Comparison of ENCODE assay signal across 8 mouse cellular contexts in the genomic region with DNA sequence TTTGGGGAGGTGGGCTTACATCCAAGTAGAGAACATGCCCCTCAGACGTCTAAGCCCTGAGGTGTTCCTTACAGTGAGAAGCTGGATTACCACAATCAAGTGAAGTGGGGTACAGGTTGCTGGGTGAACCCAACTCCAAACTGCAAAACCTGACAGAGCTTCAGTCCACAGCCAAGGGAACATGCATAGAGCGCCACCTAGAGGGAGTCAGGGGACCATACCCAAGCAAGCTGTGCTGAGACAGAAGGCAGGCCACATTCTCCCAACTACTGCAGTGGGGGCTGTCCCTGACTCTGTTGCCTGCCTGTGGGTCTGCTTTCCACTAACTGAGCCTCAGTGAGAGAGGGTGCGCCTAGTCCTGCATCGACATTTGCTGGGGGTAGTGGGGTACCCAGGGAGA. TPM values are rescaled to one million over a fixed set of nuclear protein-coding genes. Genes with fewer than 3 reads are reported as not detected.
A peak's percentile ranks its signal among the peaks of the same experiment; 100 is the strongest.
DNase-seq lines count a peak whose midpoint lies in the region; ATAC-seq and TF ChIP-seq lines count a peak whose summit lies in the region.

No protein-coding gene starts in this region.

- 15% methylated on average over 4 of the region's 4 CpGs for WGBS in cerebellum, adult 2 months
- WGBS in forebrain, embryonic 15.5 days = 17% methylated on average over 4 of the region's 4 CpGs
- 34% methylated on average over 4 of the region's 4 CpGs for WGBS in hindbrain, embryonic 12.5 days
- WGBS in lung, postnatal 0 days = 34% methylated on average over 4 of the region's 4 CpGs

- peak; percentile 36 for ATAC-seq in forebrain, embryonic 15.5 days (replicated peaks)
- peak; percentile 38; the same call in 1 of the 2 replicates for ATAC-seq in hindbrain, embryonic 12.5 days (ENCODE audit: low FRiP score)
- peak; percentile 75 for ATAC-seq in lung, postnatal 0 days

- TF ChIP-seq POLR2A in cerebellum, adult 2 months (IDR thresholded peaks at IDR 0.05; ENCODE audit: borderline replicate concordance, insufficient read depth, low read length) = no peak

- H3K27me3 ChIP-seq in cerebellum, adult 2 months (ENCODE audit: control insufficient read depth, insufficient read depth, low read length) = no peaks in the 10 kb centered on the region
- no peaks in the 10 kb centered on the region for H3K27me3 ChIP-seq in forebrain, embryonic 15.5 days
- 0 out of 2 replicates have a peak, but pooled peaks cover 5% of the 10 kb centered on the region for H3K27me3 ChIP-seq in hindbrain, embryonic 12.5 days
- no peaks in the 10 kb centered on the region for H3K27me3 ChIP-seq in lung, postnatal 0 days (replicated peaks; ENCODE audit: insufficient read depth, low read length)

- H3K9me3 ChIP-seq in forebrain, embryonic 15.5 days = no peaks in the 10 kb centered on the region
- H3K9me3 ChIP-seq in hindbrain, embryonic 12.5 days (replicated peaks) = no peaks in the 10 kb centered on the region
- no peaks in the 10 kb centered on the region for H3K9me3 ChIP-seq in lung, postnatal 0 days (ENCODE audit: low read length)

- no peak overlapping the region for H3K4me3 ChIP-seq in cerebellum, adult 2 months (replicated peaks; ENCODE audit: insufficient read depth, low read depth, low read length)
- H3K4me3 ChIP-seq in forebrain, embryonic 15.5 days = no peak overlapping the region
- no peak overlapping the region for H3K4me3 ChIP-seq in hindbrain, embryonic 12.5 days
- no peak overlapping the region for H3K4me3 ChIP-seq in lung, postnatal 0 days (ENCODE audit: low read depth, low read length)

- H3K4me1 ChIP-seq in cerebellum, adult 2 months (ENCODE audit: control insufficient read depth, insufficient read depth, low read length) = no peaks in the 10 kb centered on the region
- H3K4me1 ChIP-seq in forebrain, embryonic 15.5 days = peaks cover 7% of the 10 kb centered on the region; the same call in 1 of the 2 replicates
- H3K4me1 ChIP-seq in hindbrain, embryonic 12.5 days = peaks cover 8% of the 10 kb centered on the region; the same call in 1 of the 2 replicates
- no peaks in the 10 kb centered on the region; the same call in 1 of the 2 replicates for H3K4me1 ChIP-seq in lung, postnatal 0 days (ENCODE audit: insufficient read depth, low read depth, low read length)

- no peak overlapping the region for H3K27ac ChIP-seq in cerebellum, adult 2 months (ENCODE audit: insufficient read depth, low read length)
- no peak overlapping the region for H3K27ac ChIP-seq in forebrain, embryonic 15.5 days (replicated peaks)
- no peak overlapping the region for H3K27ac ChIP-seq in hindbrain, embryonic 12.5 days
- H3K27ac ChIP-seq in lung, postnatal 0 days (ENCODE audit: low read length) = no peak overlapping the region

- TF ChIP-seq CTCF in cerebellum, adult 2 months (IDR thresholded peaks at IDR 0.05; ENCODE audit: borderline replicate concordance, insufficient read depth, low read depth, low read length) = peak; percentile 49; the same call in 1 of the 2 replicates
- TF ChIP-seq CTCF in lung, postnatal 0 days (IDR thresholded peaks at IDR 0.05) = peak; percentile 96

- no peak overlapping the region for H3K4me2 ChIP-seq in forebrain, embryonic 15.5 days (replicated peaks)
- no peak overlapping the region for H3K4me2 ChIP-seq in hindbrain, embryonic 12.5 days (replicated peaks)
- H3K4me2 ChIP-seq in lung, postnatal 0 days (replicated peaks; ENCODE audit: low read depth, low read length) = no peak overlapping the region

- H3K36me3 ChIP-seq in forebrain, embryonic 15.5 days = no peaks in the 10 kb centered on the region
- H3K36me3 ChIP-seq in hindbrain, embryonic 12.5 days = no peaks in the 10 kb centered on the region
- H3K36me3 ChIP-seq in lung, postnatal 0 days (ENCODE audit: insufficient read depth, low read length) = no peaks in the 10 kb centered on the region

- no peak for TF ChIP-seq EP300 in lung, postnatal 0 days (IDR thresholded peaks at IDR 0.05)

- no peak overlapping the region for H3K9ac ChIP-seq in forebrain, embryonic 15.5 days (replicated peaks)
- H3K9ac ChIP-seq in hindbrain, embryonic 12.5 days = no peak overlapping the region
- no peak overlapping the region for H3K9ac ChIP-seq in lung, postnatal 0 days (replicated peaks; ENCODE audit: low read depth)

- peak in 1 of 2 experiments; percentile 20 for DNase-seq in cerebellum, adult 2 months
- no peak for DNase-seq in cerebellum, adult 8-10 months
- peak; percentile 71 for DNase-seq in adrenal gland, adult 2 months
- DNase-seq in layer of hippocampus, postnatal 10 days (ENCODE audit: low spot score in 2 of 2) = peak; percentile 74 to 78
- peak; percentile 81 for DNase-seq in lung, postnatal 0 days (ENCODE audit: low spot score)
- peak; percentile 80 for DNase-seq in right cerebral cortex, adult 18-20 months

RNA-seq across cellular contexts. Expression of gene Ccdc190, which starts 10.4 kb away (rescaled TPM):
- 37.7 and 41.1 TPM in 2 replicates for polyA plus RNA-seq in cerebellum, adult 2 months (2012; rRNA removed)
- under 1 TPM; 0.38 to 0.40 TPM for total RNA-seq in adrenal gland, adult 2 months (2021)
- not detected in 2 replicates for polyA plus RNA-seq in adrenal gland, adult 2 months (2012; rRNA removed)
- polyA plus RNA-seq in forebrain, embryonic 15.5 days (2015; fragmentation: Nextera tagmentation; extraction: Ambion mirVana) = 1.1 and 1.9 TPM in 2 replicates
- 0.65 and 0.89 TPM in 2 replicates for polyA plus RNA-seq in hindbrain, embryonic 12.5 days (2016; fragmentation: Nextera tagmentation; extraction: Ambion mirVana)
- 10 to 100 TPM; 14.5 to 15.3 TPM for total RNA-seq in layer of hippocampus, postnatal 10 days (2021)
- polyA plus RNA-seq in lung, postnatal 0 days (2015; fragmentation: Nextera tagmentation; extraction: Ambion mirVana) = 0.25 TPM in 1 of 2 replicates, not detected in the other

RNA-seq across cellular contexts. Expression of gene Hsd17b7, which starts 51.0 kb away (rescaled TPM):
- polyA plus RNA-seq in cerebellum, adult 2 months (2012; rRNA removed) = 14.4 and 15.8 TPM in 2 replicates
- total RNA-seq in adrenal gland, adult 2 months (2021) = 100 to 1,000 TPM in 1 of 2 experiments, 10 to 100 TPM in 1; 11.0 to 126 TPM
- polyA plus RNA-seq in adrenal gland, adult 2 months (2012; rRNA removed) = 4.6 and 10.8 TPM in 2 replicates
- polyA plus RNA-seq in forebrain, embryonic 15.5 days (2015; fragmentation: Nextera tagmentation; extraction: Ambion mirVana) = 15.2 and 17.6 TPM in 2 replicates
- polyA plus RNA-seq in hindbrain, embryonic 12.5 days (2016; fragmentation: Nextera tagmentation; extraction: Ambion mirVana) = 21.9 and 29.4 TPM in 2 replicates
- 10 to 100 TPM; 20.5 to 22.1 TPM for total RNA-seq in layer of hippocampus, postnatal 10 days (2021)
- 11.8 and 14.5 TPM in 2 replicates for polyA plus RNA-seq in lung, postnatal 0 days (2015; fragmentation: Nextera tagmentation; extraction: Ambion mirVana)

Comparison
In these comparisons a context has a peak if more than half of its experiments do, and no peak if none do; other contexts are left out.
1. RNA of gene Ccdc190, which starts 10.4 kb away (polyA plus RNA-seq): 37.7 to 41.1 TPM in cerebellum, adult 2 months; 1.1 to 1.9 TPM in forebrain, embryonic 15.5 days, 0.65 to 0.89 TPM in hindbrain, embryonic 12.5 days, not detected in adrenal gland, adult 2 months and 0.25 TPM in lung, postnatal 0 days; every median in the first group is over 10 times any median in the second.
2. Peak in every context shown above with its lines, with median percentiles within 50 percentile points of each other: ATAC-seq.